Mouse (Mus musculus): ENCODE data around the gene Islr2. TPM values are rescaled to one million over a fixed set of nuclear protein-coding genes. Genes with fewer than 3 reads are reported as not detected.

Islr2 gene
- polyA plus RNA-seq, 1 experiment, result 28.3 TPM

DNA sequence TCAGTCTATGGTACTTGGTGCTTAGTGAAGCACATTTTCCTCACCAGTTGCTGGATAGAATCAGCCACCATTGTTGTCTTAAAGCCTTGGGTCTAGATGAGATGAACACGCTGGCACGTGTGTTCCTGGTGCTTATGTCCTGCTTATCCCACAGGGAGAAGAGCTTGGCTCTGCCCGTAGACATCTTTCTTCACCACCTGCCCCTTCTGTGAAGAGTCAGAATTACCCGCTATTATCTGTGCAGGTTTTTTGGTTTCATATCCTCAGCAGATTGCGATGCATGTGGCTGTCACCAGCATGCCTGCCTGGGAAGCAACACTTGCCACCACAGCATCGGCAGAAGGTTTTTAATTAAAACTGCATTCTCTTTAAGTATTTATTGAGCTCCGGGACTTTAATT is 1.9 kb upstream of the Islr2 start:
- Histone ChIP-seq H3K4me1 (ENCODE audit: control insufficient read depth, insufficient read depth, low read length) (0 out of 2 replicates have a peak, but pooled peaks cover 1% of the 10 kb centered on the region), H3K4me3 (ENCODE audit: insufficient read depth, low read length) (no peak overlapping the region), H3K27ac (ENCODE audit: insufficient read depth, low read length) (no peak overlapping the region)
- TF ChIP-seq CTCF (IDR thresholded peaks at IDR 0.05; ENCODE audit: extremely low read depth, insufficient read depth, low read length) (no peak), POLR2A (IDR thresholded peaks at IDR 0.05; ENCODE audit: extremely low read depth, insufficient read depth, low read length) (no peak)

DNA sequence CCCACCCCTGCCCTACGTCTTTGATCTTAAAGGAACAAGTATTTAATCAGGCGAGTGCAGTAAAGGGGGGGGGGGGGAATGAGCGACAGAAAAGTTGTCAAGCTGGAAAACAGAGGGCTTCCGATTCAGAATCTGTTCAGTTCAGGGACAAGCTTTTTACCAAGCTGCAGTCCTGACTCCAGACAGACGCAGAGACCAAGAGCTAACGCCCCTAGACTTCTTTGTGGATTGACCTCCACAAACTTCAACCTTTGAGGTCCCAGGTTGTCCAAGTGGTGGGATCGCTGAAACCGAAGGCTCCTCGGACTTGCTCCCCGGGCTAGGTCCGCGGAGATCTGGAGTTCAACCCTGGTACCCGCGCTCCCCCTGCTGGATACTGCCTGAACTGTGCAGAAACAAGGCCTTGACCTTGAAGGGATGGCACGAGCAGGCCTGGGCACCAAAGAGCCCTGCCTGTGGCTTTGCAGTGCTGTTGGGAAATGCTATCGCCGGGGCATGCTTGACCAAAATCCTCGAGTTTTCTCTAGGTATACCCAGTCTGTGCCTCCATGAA is 405 bp upstream of the Islr2 start:
- H3K27ac ChIP-seq (ENCODE audit: insufficient read depth, low read length), result no peak overlapping the region

DNA sequence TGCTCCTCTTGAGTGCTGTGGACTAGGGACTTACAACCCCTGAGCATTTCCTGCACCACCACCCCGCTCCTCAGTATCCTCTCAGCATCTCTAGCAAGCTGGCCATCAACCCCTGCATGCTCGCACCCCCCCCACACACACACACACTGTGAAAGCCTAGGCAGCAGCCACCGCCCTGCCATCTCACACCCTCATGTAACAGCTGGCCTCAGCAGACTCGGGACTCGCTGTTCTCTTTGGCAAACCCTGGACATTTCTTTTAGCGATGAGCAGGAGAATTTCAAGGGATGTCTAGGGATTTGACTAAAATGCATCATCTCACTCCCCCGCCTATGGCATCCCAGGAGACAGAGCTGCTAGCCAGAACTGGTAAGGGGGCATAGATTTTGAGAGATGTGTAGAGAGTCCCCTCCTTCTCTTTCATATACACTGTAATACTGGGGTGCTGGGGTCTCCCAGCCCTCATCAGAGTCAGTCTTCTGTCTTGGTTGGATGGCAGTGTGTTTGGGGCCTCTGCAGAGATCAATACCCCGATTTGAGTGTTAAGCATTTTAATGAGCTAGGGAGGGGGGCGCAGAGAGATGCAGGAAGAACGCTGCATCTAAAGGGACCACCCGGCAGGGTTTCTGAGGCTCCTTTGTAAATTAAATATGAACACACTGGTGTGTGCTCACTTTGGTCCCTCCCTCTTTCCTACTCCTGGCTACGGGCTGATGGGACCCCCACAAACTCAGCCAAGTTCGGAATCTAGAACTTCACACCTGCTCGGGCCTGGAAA is 1.3 kb downstream of the Islr2 start:
- H3K4me1 ChIP-seq (ENCODE audit: control insufficient read depth, insufficient read depth, low read length), result peaks cover 2% of the 10 kb centered on the region
- no peak for TF ChIP-seq POLR2A (IDR thresholded peaks at IDR 0.05; ENCODE audit: extremely low read depth, insufficient read depth, low read length)
- TF ChIP-seq CTCF (IDR thresholded peaks at IDR 0.05; ENCODE audit: extremely low read depth, insufficient read depth, low read length), result no peak

More for the DNA sequence above, 405 bp upstream of the Islr2 start:
- no peak overlapping the region; the same call in none of the 2 replicates for H3K4me3 ChIP-seq (ENCODE audit: insufficient read depth, low read length)
- no peak for TF ChIP-seq POLR2A (IDR thresholded peaks at IDR 0.05; ENCODE audit: extremely low read depth, insufficient read depth, low read length)
- TF ChIP-seq CTCF (IDR thresholded peaks at IDR 0.05; ENCODE audit: extremely low read depth, insufficient read depth, low read length), result peak; percentile 92
- 0 out of 2 replicates have a peak, but pooled peaks cover 1% of the 10 kb centered on the region for H3K4me1 ChIP-seq (ENCODE audit: control insufficient read depth, insufficient read depth, low read length)

DNA sequence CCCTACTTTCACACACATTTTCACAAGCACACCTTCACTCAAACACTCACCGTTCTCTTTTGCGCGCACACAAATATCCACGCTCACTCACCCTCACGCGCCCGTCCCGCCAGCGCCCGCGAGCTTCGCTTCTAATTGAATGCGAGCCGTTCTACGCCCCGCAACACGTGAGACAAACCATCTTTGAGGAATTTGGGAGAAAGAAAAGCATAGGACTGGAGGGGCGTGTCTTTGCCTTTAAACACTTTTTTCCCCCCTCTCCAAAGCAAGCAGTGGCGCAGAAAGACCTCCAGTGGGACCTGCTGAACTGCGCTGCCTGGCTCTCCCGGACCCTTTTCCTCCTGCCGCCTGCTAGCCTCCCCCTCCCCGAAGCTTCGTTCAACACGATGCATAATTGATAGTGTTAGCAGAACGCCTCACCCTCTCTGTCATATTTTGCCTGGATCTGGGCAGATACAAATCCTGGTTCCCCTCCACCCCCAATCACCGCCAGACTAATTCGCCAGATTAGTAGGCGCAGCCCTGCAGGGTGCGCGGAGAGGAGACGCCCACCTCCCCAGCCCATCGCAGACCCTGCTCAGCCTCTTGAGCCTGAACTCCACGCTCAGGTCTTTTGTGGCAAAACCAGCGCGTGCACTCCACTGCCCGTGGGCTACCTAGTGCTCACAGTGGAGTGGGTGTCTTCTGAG is 2.1 kb downstream of the Islr2 start:
- no peak for TF ChIP-seq POLR2A (IDR thresholded peaks at IDR 0.05; ENCODE audit: extremely low read depth, insufficient read depth, low read length)
- TF ChIP-seq CTCF (IDR thresholded peaks at IDR 0.05; ENCODE audit: extremely low read depth, insufficient read depth, low read length), result no peak
- H3K4me1 ChIP-seq (ENCODE audit: control insufficient read depth, insufficient read depth, low read length), result peaks cover 2% of the 10 kb centered on the region
- peak overlapping the region; percentile 60; the same call in 1 of the 2 replicates for H3K27ac ChIP-seq (ENCODE audit: insufficient read depth, low read length)
- H3K4me3 ChIP-seq (ENCODE audit: insufficient read depth, low read length), result peak overlapping the region; percentile 75

More for the DNA sequence above, 1.3 kb downstream of the Islr2 start:
- Histone ChIP-seq H3K27ac (ENCODE audit: insufficient read depth, low read length) (peak overlapping the region; percentile 60; the same call in 1 of the 2 replicates), H3K4me3 (ENCODE audit: insufficient read depth, low read length) (peak overlapping the region; percentile 75)

DNA sequence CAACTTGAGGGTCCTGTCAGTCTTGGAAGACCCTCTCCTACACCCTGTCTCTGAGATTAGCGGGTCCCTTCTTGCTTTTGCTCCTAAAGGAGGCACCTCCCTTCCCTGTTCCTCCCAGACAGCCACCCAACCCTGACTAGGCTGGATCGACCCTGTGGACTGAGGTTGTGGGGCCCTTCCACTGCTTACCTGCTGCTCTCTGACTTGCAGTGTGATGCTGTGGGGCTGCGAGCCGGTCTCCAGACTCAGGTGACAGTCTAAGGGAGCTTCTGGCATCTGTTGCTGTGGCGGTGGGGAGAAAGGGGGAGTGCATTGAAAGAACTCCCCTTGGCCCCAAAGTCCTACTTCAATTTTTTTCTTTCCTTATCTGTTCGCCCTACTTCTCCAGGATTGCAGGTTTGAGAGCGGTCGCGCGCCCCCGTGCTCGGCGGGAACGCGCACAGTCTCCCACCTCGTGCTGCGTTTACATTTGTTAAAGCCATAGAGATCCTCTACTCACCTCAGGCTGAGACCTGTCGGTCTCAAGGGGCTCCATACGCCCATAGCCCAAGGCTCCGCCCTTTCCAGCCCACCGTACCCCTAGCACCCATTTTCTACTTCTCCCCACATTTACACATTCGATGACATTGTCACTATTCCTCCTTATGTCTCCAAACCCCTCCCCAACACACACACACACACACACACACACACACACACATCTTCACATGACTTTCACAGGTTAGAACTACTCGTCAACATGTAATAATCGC is 2.9 kb downstream of the Islr2 start:
- H3K4me1 ChIP-seq (ENCODE audit: control insufficient read depth, insufficient read depth, low read length), result peaks cover 2% of the 10 kb centered on the region
- TF ChIP-seq POLR2A (IDR thresholded peaks at IDR 0.05; ENCODE audit: extremely low read depth, insufficient read depth, low read length) (no peak), CTCF (IDR thresholded peaks at IDR 0.05; ENCODE audit: extremely low read depth, insufficient read depth, low read length) (no peak)
- H3K4me3 ChIP-seq (ENCODE audit: insufficient read depth, low read length), result peak overlapping the region; percentile 75
- H3K27ac ChIP-seq (ENCODE audit: insufficient read depth, low read length), result peak overlapping the region; percentile 60

DNA sequence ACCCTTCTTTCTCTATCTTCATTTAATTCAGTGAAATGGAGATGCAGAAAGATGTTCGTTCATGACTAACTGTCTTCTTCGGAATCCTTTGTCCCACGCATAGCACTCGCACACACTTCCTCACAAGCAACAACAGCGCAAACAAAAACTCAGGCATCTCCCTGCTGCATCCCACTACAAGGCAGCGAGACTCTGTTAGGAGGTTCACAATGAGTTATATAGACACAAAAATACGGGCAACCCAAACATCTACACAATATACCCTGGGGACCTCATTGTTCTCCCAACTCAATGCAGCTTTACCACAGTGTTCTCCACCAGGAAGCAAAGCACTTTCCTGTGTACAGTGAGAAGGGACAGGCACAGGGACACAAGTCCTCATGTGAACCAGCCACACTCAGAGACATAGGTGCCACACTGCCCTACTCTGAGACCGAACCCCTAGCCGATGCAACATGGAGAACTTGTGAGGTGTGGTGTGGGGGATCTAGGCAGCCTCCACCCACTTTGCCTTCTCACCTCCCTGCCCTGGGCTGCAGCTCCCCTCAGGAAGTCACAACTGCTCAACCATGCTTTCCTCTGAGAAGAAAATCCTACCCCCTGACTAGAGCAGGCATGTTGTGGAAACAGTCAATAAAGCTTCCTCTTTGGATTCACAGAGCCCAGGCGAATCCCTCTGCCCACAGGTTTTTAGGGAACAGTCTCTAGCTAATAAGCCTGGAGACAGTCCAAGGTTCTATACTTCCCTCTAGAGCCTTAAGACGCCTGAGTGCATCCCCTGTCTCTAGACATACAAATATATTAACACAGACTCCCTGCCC is 3.6 kb downstream of the Islr2 start:
- H3K4me1 ChIP-seq (ENCODE audit: control insufficient read depth, insufficient read depth, low read length), result peaks cover 3% of the 10 kb centered on the region
- peak overlapping the region; percentile 75 for H3K4me3 ChIP-seq (ENCODE audit: insufficient read depth, low read length)
- H3K27ac ChIP-seq (ENCODE audit: insufficient read depth, low read length), result peak overlapping the region; percentile 60
- no peak for TF ChIP-seq CTCF (IDR thresholded peaks at IDR 0.05; ENCODE audit: extremely low read depth, insufficient read depth, low read length)
- TF ChIP-seq POLR2A (IDR thresholded peaks at IDR 0.05; ENCODE audit: extremely low read depth, insufficient read depth, low read length), result no peak

- Histone ChIP-seq H3K4me1 (ENCODE audit: control insufficient read depth, insufficient read depth, low read length) (peaks cover 6% of the 10 kb centered on the region), H3K4me3 (ENCODE audit: insufficient read depth, low read length) (peak overlapping the region; percentile 75), H3K27ac (ENCODE audit: insufficient read depth, low read length) (peak overlapping the region; percentile 34)
- TF ChIP-seq CTCF (IDR thresholded peaks at IDR 0.05; ENCODE audit: extremely low read depth, insufficient read depth, low read length), result no peak
These were observed 4.5 kb downstream of the Islr2 start for GRCm38 (mm10) chr9:58199381-58200269.

Data from cortical plate, adult 2 months (tissue).